Mouse (Mus musculus) heart, embryonic 14.5 days (tissue): ENCODE measurements around the gene Sdk2. TPM values are rescaled to one million over a fixed set of nuclear protein-coding genes. Genes with fewer than 3 reads are reported as not detected.

Experiments
- ATAC-seq: fragments of 200-750 bp; cut with Nextera tagmentation; 2 replicates; pipeline ENCODE4 v1.8.0; 2017; ENCODE audit warnings: low read depth, moderate TSS enrichment; ENCODE audit not compliant: insufficient number of reproducible peaks, insufficient read depth, low FRiP score
- H3K27ac ChIP-seq, 2 experiments: fragments of 200-500 bp in 1 of 2; fragments of 300-500 bp in 1 of 2; sonication (generic) in 1 of 2; replicated peaks in 1 of 2; 2 replicates each; pipeline ENCODE4 v1.5.1; 2012 to 2014; ENCODE audit warnings: low read depth in 2 of 2, low read length in 2 of 2, control low read depth in 1 of 2, mild to moderate bottlenecking in 1 of 2, mixed read lengths in 1 of 2; ENCODE audit not compliant: control insufficient read depth in 1 of 2, insufficient read depth in 1 of 2
- H3K27me3 ChIP-seq: fragments of 300-500 bp; sonication (generic); 2 replicates; pipeline ENCODE4 v1.6.1; 2014; ENCODE audit warnings: mild to moderate bottlenecking, low read length, control low read depth; ENCODE audit not compliant: control insufficient read depth, insufficient read depth
- H3K36me3 ChIP-seq: fragments of 300-500 bp; sonication (generic); 2 replicates; pipeline ENCODE4 v1.6.1; 2014; ENCODE audit warnings: mild to moderate bottlenecking, control low read depth, low read length, mixed read lengths; ENCODE audit not compliant: control insufficient read depth, insufficient read depth
- H3K4me1 ChIP-seq, 2 experiments: fragments of 200-500 bp in 1 of 2; fragments of 300-500 bp in 1 of 2; sonication (generic) in 1 of 2; 2 replicates each; pipeline ENCODE4 v1.6.1; 2012 to 2014; ENCODE audit warnings: low read length in 2 of 2, control low read depth in 1 of 2, mixed read lengths in 1 of 2; ENCODE audit not compliant: control insufficient read depth in 2 of 2, insufficient read depth in 2 of 2
- H3K4me2 ChIP-seq: fragments of 300-500 bp; sonication (generic); 2 replicates; pipeline ENCODE4 v1.6.1; 2014; ENCODE audit warnings: mild to moderate bottlenecking, low read length
- H3K4me3 ChIP-seq, 2 experiments: fragments of 200-500 bp in 1 of 2; fragments of 300-500 bp in 1 of 2; sonication (generic) in 1 of 2; 2 replicates each; pipeline ENCODE4 v1.5.1; 2012 to 2014; ENCODE audit warnings: low read length in 2 of 2, mild to moderate bottlenecking in 2 of 2, control low read depth in 1 of 2, low read depth in 1 of 2, moderate library complexity in 1 of 2; ENCODE audit not compliant: control insufficient read depth in 1 of 2, insufficient read depth in 1 of 2
- H3K9ac ChIP-seq: fragments of 300-500 bp; sonication (generic); 2 replicates; pipeline ENCODE4 v1.6.1; 2014; ENCODE audit warnings: mild to moderate bottlenecking, low read length
- H3K9me3 ChIP-seq: fragments of 300-500 bp; sonication (generic); 2 replicates; pipeline ENCODE4 v1.6.1; 2016; ENCODE audit warnings: low read length, control low read depth; ENCODE audit not compliant: control insufficient read depth
- WGBS: fragments of 180-500 bp; shearing (Covaris S2); extraction: QIAGEN DNeasy Blood & Tissue Kit; methylation state at CpG from one replicate; pipeline ENCODE4 v1.1.7; 2014; 5-methylcytosine and 5-hydroxymethylcytosine counted together
- polyA plus RNA-seq: library from polyadenylated mRNA; unstranded; fragments of >200 nt; fragmentation: Nextera tagmentation; extraction: Ambion mirVana; gene quantifications from 2 replicates; pipeline ENCODE4 v1.2.1, GENCODE M21; 2014

Gene Sdk2
- polyA plus RNA-seq, 1 experiment from 2014 or later, result 2.4 TPM

DNA sequence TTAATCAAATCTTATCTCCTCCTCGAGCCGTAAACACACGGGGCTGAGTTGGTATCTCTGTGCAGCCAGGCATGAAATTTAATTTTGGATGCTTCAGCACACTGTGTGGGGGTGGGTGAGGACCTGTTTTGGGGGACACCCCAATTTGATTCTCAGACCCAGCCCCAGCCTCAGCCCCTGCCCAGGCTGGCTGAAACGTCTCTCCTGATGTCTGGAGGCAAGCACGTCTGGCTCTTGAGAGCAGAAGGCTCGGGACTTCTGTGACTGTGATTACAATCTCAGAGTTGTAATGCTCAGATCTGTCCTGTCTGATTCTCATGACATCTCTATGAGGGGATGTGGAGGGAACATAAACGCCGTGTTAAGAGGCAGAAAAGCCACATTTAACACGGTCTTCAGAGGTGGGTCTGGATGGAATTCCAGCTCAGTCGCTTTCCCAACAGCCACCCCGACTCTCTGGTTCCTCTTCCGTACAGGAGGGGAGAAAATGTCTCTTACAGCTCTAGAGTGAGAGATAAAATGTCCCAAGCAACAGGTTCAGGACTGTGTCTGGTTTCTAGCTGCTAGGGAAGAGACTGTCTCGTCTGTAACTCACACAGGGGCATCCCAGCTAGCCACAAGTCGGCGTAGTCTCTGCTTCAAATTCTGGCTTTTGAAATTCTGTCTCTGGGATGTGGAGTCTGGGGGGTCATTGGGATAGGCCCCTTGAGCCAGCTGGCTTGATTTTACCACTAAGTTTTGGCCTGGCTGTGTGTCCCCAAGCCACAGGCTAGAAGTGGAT lies 50.5 kb downstream of the Sdk2 start:
- H3K4me1 ChIP-seq, result peaks cover 29 to 30% of the 10 kb centered on the region in 2 experiments
- 38% methylated on average over 15 of the region's 15 CpGs for WGBS
- H3K4me2 ChIP-seq, result 0 out of 2 replicates have a peak overlapping the region, but pooled peaks have one; percentile 5
- H3K27me3 ChIP-seq, result no peaks in the 10 kb centered on the region
- no peaks in the 10 kb centered on the region for H3K36me3 ChIP-seq
- H3K27ac ChIP-seq, result no peak overlapping the region
- ATAC-seq, result no peak
- no peaks in the 10 kb centered on the region for H3K9me3 ChIP-seq
- no peak overlapping the region for H3K9ac ChIP-seq
- no peak overlapping the region for H3K4me3 ChIP-seq

GRCm38 (mm10) chr11:114011523-114011922 lies 55.3 kb downstream of the Sdk2 start:
- H3K9ac ChIP-seq, result no peak overlapping the region
- H3K27ac ChIP-seq, result no peak overlapping the region
- peaks cover 13% of the 10 kb centered on the region in 2 experiments for H3K4me1 ChIP-seq
- no peak overlapping the region for H3K4me2 ChIP-seq
- no peaks in the 10 kb centered on the region for H3K9me3 ChIP-seq
- no peaks in the 10 kb centered on the region for H3K27me3 ChIP-seq
- H3K36me3 ChIP-seq, result no peaks in the 10 kb centered on the region
- H3K4me3 ChIP-seq, result no peak overlapping the region
- whole genome bisulfite sequencing, result 53% methylated on average over 9 of the region's 9 CpGs
- no peak for ATAC-seq

- WGBS, result 68% methylated on average over 12 of the region's 12 CpGs
- Histone ChIP-seq H3K9ac (no peak overlapping the region), H3K9me3 (no peaks in the 10 kb centered on the region), H3K27me3 (no peaks in the 10 kb centered on the region), H3K36me3 (no peaks in the 10 kb centered on the region), H3K4me3 (no peak overlapping the region), H3K27ac (no peak overlapping the region), H3K4me1 (no peaks in the 10 kb centered on the region), H3K4me2 (no peak overlapping the region)
- ATAC-seq, result no peak
These were observed 61.0 kb downstream of the Sdk2 start for GRCm38 (mm10) chr11:114005879-114006278.

DNA sequence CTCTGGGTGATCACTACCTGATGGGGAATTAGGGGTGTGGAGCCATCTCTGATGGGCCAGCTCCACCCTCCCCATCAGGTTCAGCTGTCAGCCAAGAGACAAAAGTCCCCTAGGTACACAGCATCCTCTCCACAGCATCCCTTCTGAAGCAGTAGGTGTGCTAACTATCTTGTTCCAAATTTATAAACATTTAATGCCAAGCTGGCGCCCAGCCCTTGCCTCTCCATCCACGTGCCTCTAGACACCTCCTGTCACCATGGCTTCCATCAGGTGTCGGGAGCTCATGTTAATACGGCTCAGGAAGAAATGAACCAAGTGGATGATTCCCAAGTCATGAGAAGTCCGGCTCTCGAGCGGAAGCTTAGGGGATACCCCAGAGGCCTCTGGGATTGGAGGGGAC lies 62.2 kb downstream of the Sdk2 start:
- no peaks in the 10 kb centered on the region for H3K36me3 ChIP-seq
- ATAC-seq, result no peak
- H3K27ac ChIP-seq, result no peak overlapping the region
- H3K27me3 ChIP-seq, result no peaks in the 10 kb centered on the region
- no peak overlapping the region for H3K9ac ChIP-seq
- H3K4me2 ChIP-seq, result no peak overlapping the region
- no peaks in the 10 kb centered on the region for H3K9me3 ChIP-seq
- no peaks in the 10 kb centered on the region for H3K4me1 ChIP-seq
- no peak overlapping the region for H3K4me3 ChIP-seq
- WGBS, result 89% methylated on average over 7 of the region's 7 CpGs

GRCm38 (mm10) chr11:114003195-114003594 lies 63.7 kb downstream of the Sdk2 start:
- no peaks in the 10 kb centered on the region for H3K4me1 ChIP-seq
- 56% methylated on average over 3 of the region's 3 CpGs for WGBS
- no peak overlapping the region for H3K9ac ChIP-seq
- no peak overlapping the region for H3K4me3 ChIP-seq
- no peaks in the 10 kb centered on the region for H3K36me3 ChIP-seq
- no peaks in the 10 kb centered on the region for H3K27me3 ChIP-seq
- H3K27ac ChIP-seq, result no peak overlapping the region
- ATAC-seq, result no peak
- no peaks in the 10 kb centered on the region for H3K9me3 ChIP-seq
- no peak overlapping the region for H3K4me2 ChIP-seq

- peaks cover 6 to 11% of the 10 kb centered on the region in 2 experiments; a peak in 2 of 4 replicates for H3K4me1 ChIP-seq
- H3K27me3 ChIP-seq, result no peaks in the 10 kb centered on the region
- 82% methylated on average over 6 of the region's 6 CpGs for WGBS
- no peaks in the 10 kb centered on the region for H3K36me3 ChIP-seq
- H3K9ac ChIP-seq, result no peak overlapping the region
- ATAC-seq, result no peak
- H3K27ac ChIP-seq, result no peak overlapping the region
- H3K9me3 ChIP-seq, result no peaks in the 10 kb centered on the region
- no peak overlapping the region for H3K4me3 ChIP-seq
- H3K4me2 ChIP-seq, result no peak overlapping the region
These were observed 66.8 kb downstream of the Sdk2 start for GRCm38 (mm10) chr11:114000051-114000450.

DNA sequence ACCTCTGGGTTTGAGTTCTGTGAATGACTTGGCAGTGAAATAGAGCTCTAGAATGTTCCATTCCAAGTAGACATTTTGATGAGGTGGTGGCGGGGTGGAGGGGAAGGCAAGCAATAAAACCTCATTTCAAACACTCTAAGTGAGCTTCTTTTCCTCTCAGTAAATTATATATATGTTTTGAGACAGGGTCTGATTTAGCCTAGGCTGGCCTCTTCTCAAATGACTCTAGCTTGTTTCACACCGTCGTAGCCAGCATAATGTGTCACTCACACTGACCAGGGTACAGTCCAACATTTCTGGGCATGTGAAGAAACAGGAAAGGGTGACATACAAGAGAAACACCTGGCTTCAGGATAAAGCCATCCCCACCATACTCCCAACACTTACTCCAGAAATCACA lies 68.1 kb downstream of the Sdk2 start:
- H3K9ac ChIP-seq, result no peak overlapping the region
- no peak overlapping the region for H3K27ac ChIP-seq
- H3K36me3 ChIP-seq, result no peaks in the 10 kb centered on the region
- no peaks in the 10 kb centered on the region for H3K9me3 ChIP-seq
- no peak overlapping the region for H3K4me2 ChIP-seq
- H3K4me3 ChIP-seq, result no peak overlapping the region
- WGBS, result 81% methylated on average over 3 of the region's 3 CpGs
- no peak for ATAC-seq
- H3K27me3 ChIP-seq, result no peaks in the 10 kb centered on the region
- H3K4me1 ChIP-seq, result peaks cover 6 to 11% of the 10 kb centered on the region in 2 experiments; a peak in 2 of 4 replicates

- no peaks in the 10 kb centered on the region for H3K27me3 ChIP-seq
- H3K9ac ChIP-seq, result no peak overlapping the region
- H3K36me3 ChIP-seq, result no peaks in the 10 kb centered on the region
- WGBS, result 96% methylated on average over 6 of the region's 6 CpGs
- no peak overlapping the region for H3K27ac ChIP-seq
- H3K4me2 ChIP-seq, result no peak overlapping the region
- H3K9me3 ChIP-seq, result no peaks in the 10 kb centered on the region
- no peak overlapping the region for H3K4me3 ChIP-seq
- peaks cover 21 to 22% of the 10 kb centered on the region in 2 experiments for H3K4me1 ChIP-seq
- ATAC-seq, result no peak
These were observed 72.9 kb downstream of the Sdk2 start for GRCm38 (mm10) chr11:113993921-113994320.
